Mouse (Mus musculus): Measurements from ENCODE around the gene Nudt14.
A peak's percentile ranks its signal among the peaks of the same experiment; 100 is the strongest.

Gene Nudt14

DNA sequence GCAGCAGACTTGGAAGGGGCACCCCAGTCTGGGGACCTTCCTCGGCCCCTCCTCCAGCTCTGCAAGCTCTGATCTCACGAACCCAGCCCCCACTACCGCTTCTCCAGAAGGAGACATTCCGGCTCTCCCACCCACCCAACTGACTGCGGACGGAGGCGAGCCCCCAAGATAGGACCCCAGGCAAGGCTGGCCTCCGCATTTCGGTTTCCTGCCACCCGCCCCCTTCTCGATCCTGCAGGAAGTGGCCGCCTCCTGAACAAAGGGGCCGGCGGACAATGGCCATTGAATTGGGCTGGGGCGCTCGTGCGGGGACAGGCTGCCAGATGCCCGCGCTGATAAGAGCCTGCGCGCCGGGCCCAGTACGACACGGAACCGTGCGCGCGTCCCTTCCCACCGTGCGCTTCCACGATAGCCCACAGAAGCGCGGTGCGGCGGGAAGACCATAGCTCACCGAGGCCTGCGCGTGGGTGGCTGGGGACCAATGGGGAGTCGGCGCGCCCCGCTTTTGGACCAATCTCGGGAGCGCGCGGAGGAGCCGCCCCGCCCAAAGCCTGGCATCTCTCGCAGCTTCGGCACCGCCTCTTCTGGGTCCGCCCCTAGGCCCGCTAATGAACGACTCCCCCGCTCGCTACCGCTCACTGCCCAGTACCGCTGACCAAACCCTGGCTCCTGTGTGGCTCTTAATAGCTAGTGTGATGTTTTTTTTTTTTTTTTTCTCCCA lies 8.3 kb upstream of the Nudt14 start:
- peak; percentile 70 for DNase-seq (ENCODE audit: low read depth, low spot score)

DNA sequence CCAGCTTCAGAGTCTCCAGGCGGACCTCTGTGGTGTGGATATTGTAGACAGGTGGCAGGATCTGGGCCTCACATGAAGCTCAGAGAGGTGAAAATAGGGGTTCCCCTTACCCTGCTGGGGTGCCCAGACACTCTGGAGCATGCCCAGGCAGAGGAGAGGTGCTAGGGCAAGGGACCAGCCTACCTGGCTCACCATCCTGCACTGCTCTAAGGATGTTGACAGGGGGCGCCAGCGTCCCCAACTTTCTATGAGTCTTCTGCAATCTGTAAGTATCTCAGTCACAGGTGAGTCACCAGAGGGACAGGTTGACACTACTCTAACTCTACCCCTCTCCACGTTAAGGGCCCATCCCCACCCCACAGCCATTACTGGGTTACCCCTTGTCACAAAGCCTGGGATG lies 5.4 kb upstream of the Nudt14 start:
- DNase-seq (ENCODE audit: low read depth, low spot score), result peak; percentile 72

DNA sequence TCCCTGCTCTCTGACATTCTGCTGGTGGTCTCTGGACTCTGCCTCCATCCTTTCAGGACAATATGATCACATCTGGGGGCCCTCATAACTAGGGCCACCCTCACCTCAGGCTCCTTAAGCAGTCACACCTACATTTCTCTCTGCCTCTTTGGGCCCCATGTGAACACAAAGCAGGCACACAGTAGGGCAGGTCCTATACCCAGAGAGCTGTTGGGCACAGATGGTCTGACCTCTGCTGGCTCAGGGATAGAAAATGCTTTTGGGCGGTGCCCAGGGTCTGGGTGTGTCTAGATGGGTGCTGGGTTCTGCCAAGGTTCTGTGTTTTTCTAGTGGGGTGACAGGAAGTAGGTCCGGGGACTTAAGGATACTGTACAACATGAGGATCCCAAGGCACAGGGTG lies 1.7 kb upstream of the Nudt14 start:
- no peak for DNase-seq (ENCODE audit: low read depth, low spot score)

DNA sequence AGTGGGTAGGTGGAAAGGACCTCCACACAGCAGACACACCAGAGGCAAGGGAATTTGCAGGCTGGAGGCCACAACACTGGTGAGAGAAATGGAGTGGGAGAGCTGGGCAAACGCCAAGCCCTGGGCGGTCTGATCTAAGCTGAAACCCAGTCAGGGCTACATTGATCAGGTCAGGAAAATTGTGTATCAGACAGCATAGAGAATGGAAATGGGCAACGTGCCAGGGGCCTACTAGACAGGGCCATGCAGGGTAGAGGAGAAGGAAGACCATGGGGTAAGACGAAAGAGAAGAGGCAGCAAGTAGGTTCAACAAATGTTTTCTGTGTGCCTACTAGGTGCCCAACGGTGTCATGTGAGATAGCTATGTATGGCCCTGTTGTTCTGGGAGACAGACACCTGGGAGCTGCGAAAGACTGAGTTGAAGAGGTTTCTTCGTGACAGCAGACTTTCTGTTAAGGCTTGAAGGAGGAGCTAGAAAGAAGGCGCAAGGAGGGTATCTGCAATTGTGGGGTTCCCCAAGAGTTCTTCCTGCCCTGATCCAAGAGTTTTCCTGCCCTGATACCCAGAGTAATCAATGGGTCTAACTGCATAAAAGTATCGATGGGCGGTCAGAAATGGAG lies 658 bp downstream of the Nudt14 start:
- DNase-seq (ENCODE audit: low read depth, low spot score), result no peak

DNA sequence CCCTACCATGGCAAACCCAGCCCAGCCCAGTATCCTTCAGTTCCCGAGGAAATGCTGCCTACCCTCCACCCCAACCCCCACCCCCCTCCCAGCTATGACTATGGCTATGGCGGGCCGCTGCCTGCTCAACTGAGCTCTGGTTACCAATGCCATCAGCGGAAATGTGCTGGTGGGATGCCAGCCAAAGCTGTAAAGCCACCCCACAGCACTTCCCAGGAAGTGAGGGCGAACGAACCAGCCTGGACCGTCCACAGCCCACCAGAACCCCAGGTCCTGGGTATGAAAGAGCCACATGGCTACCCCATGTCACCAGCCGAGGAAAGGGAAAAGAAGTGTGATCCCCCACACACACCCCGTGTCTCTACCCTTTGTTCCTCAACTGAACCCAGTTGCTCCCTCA lies 1.2 kb downstream of the Nudt14 start:
- no peak for DNase-seq (ENCODE audit: low read depth, low spot score)

DNA sequence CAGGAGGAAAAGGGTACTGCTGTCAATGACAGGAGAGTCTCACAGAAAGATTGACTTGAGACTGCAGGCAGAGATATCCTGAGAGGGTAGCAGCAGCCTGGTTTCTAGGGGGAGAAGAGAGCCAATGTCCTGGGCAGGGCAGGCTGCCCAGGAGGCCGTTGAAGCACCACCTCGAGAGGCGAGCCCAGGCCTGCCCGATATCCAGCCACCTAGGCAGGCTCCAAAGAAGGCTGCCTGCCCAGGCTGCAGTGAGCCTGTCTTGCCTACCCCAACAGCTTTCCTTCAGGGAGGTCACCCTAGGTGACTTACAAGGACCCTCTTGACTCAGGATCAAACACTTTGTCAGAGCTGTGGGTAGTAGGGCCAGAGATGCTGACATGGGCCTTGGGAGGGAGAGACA lies 1.7 kb downstream of the Nudt14 start:
- no peak for DNase-seq (ENCODE audit: low read depth, low spot score)

DNA sequence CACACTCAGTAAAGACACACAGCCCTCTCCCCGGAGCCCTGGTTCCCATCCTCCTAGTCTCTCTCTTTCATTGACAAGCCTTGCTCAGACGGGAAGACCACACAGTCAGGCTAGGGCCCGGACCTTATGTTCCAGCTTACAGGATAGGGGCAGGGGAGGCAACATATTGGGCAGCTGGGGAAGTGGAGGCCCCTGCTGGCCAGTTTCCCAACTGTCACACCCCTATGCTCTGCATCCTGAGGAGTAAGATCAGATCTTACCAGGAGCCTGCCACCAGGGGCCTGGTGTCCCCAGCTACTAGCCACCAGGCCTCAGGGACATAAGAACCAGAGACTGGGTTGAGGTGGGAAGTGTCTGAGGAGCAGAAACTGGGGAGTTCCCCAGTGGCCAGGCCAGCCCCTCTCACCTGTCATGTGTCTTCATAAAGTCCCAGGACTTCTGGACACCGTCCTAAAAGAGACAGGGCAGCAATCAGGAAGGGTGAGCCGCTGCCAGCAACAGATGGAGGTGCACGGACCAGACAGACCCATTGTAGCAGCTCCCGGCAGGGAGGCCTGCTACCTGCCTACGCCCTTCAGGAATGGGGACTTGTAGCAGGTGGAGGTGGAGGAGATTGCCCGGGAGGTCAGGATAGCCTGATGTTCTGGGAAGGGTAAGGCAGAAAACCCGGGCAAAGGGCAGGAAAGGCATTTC lies 2.9 kb downstream of the Nudt14 start:
- no peak for DNase-seq (ENCODE audit: low read depth, low spot score)

DNA sequence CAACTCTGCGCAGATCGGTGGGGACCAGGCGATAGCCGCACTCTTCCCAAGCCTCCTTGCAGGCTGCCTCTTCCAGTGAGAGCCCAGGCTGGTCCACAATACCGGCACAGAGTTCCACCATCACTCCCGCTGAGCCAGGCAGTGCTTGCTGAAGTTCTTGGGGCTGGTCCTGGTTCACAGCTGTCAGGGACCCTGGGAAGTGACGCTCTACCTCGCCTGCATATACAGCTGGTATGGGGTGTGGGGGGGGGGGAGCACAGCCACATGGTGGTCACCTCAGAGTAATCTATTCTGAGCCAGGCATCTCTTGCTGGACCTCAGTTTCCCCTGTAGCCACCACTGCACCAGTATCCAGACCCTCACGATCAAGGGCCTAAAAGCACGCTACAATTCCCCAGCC lies 3.6 kb downstream of the Nudt14 start:
- no peak for DNase-seq (ENCODE audit: low read depth, low spot score)

DNA sequence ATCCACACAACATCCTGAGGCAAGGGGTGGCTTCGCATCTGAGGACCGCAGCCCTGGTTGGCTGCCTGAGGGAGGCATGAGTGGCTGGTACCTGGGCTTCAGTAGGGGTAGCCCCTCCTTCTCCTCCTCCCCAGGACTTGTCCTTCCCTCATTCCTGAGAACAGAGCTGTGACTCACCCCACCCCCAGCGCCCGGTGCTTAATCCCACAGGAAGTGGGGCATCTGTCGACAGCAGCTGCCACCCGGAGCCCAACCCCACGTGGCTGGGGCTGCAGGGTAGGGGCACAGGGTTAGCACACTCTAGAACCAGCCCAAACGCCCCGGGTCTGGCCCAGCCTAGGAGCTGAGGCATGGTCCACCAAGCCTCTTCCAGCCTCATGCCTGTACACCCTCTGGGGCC lies 4.0 kb downstream of the Nudt14 start:
- no peak for DNase-seq (ENCODE audit: low read depth, low spot score)

DNA sequence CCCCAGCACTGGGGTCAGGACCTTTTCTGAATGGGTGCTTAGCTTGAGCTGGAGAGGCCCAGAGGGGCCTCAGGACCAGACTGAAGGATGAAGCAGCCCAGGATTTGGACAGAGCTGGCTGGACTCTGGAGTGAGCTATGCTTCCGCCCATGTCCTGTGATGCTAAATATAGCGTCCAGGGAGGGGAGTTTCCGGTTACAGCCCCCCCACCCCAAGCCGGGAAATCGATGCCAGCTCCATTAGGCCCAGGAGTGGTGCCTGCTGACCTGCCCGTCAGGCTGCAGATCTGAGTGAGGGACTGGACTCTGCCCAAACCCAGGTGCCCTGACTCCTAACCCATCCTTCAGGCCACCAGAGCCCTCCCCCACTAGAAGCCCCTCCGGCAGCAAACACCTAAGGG lies 9.3 kb downstream of the Nudt14 start:
- no peak for DNase-seq (ENCODE audit: low read depth, low spot score)

DNA sequence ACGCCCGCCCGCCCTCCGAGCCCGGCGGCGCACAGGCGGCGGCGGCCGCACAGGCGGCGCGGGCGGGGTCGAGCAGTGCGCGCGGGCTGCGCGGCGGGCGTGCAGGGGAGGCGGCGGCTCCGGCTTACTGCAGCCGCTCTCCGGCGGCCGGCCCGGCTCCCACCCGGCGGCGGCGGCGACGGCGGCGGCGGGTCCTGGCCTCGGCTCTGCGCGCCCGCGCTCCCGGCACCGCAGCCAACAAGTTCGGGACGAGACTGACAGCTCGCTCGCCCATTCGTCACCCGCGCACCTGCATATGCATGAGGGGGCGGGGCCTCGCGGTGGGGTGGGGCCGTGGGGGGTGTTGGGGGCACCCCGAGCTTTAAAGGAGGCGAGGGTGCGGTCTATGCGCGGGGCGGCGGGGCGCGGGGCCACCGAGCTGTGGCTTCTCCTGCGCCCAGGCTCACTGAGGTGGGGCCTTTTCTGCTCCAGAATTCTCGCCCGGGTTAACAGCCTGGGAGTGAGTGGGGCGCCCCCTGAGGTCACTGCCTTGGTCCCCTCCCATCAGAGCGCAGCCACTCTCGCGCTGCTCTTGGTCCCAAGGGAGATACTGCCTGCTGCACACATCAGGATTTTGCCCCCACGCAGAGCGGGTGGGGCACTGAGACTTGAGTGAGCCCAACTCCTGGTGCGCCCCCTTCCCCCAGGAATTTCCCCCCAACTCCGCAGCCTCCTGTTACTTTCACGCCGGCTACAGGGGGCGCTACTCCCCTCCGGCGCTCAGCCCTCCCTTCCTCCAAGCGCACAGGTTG lies 12.2 kb downstream of the Nudt14 start, which contains the start of gene Jag2:
TSS of gene Jag2 (minus strand) at position 215 of the 791 bp plus-strand sequence.
- DNase-seq (ENCODE audit: low read depth, low spot score), result peak; percentile 79

DNA sequence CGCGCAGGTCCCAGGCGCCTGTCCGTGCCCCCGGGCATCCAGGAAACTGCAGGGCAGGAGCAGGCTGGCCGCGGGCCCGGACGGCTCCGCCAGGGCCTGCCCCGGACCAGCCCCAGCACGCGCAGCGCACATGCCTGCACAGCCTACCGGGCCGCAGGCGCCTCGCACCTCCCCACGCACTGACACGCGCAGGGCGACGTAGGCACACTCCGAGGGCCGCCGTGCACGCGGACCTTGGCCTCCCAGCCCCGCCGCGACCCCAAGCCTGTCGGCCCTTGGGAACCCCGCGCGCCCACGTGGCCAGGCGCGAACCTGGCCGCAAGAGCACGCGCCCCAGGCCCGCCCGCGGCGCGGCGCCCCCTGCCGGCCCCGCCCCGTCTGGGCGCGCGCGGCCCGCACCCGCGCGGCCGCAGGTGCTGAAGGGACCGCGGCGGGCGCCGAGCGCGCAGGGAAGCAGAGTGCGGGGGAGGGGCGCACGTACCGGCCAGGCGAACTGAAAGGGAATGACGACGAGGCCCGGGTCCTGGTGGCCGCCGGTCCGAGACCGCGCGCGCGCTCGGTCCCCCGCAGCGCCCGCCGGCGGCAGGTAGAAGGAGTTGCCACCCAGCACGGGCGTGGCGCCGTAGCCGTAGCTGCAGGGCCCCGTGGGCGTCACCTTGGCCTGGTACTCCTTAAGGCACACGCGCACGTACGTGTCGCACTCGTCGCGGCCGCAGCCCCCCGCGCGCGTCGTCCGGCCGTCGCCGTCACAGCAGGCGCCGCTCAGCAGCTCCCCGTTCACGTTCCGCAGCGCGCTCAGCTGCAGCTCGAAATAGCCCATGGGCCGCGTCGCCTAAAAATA lies 13.3 kb downstream of the Nudt14 start:
- DNase-seq (ENCODE audit: low read depth, low spot score), result peak; percentile 75

DNA sequence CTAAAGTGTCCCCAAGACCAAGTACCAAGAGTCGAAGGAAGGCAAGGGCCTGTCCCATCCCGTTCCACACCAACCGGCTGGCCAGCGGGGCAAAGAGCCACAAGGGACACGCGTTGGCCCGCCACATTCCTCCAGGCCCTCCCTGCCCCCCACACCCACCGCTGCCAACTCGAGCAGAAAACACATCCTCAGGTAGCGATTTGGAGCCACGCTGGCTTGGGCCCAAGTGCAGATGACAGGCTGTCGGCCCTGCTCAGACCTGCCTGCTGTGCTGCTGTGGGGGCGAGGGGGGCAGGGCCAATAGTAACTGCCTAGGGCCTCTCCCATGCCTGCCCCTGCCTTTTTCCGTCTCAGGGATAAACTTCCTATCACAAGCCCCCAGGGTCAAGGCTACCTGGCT lies 14.7 kb downstream of the Nudt14 start:
- no peak for DNase-seq (ENCODE audit: low read depth, low spot score)

DNA sequence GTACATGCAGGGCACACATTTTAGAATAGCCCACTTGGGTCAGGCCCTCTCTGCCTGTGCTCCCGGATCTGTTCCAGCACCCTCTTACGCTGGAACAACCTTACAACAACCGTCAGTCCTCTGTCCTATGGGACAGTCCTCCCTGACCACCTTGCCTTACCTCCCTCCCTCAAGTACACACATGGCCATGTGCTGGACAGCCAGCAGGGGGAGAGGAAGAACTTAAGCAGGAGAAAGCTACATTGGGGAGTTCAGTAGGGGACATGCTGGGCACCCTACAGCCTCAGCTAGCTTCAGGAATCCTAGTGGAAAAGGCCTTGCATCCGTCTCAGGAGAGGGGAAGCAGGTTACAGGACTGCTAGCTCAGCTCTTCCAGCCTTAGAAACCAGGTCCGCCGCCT lies 16.0 kb downstream of the Nudt14 start:
- DNase-seq (ENCODE audit: low read depth, low spot score), result no peak

DNA sequence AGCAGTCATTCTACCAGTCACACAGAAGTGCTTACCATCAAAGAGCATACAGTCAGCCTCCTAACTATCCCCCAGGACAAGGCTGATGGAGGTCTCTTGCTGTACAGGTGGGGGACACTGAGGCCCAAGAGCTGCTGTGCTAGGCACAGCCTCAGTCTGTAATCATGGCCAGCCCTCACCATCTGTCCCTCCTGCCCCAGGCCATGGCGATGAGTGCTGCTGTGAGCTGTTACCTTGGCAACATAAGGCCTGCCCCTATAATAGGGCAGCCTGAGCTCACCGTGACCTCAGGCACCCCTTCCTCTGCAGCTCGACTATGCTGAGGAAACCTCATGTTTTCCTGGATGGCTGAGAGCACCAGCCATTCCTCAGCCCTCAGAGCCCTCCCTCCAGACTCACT lies 19.4 kb downstream of the Nudt14 start:
- no peak for DNase-seq (ENCODE audit: low read depth, low spot score)

DNA sequence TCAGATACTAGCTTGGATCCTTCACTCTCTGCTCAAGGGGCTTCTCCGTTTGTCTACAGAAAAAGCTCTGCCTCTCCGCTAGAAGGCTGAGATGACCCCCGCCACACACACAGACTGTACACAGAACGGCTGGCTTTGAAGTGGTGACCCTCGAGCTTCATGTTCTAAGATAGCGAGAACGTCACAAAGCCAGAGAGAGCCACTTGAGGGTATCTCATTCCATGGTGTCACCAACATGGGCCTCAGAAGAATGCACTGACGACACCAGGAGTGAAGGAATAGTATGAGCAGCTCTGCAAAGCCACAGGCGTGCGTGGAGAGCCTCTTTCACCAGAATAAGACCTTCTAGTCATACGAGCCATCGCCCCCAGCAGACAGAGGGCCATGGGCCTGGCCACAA lies 20.4 kb downstream of the Nudt14 start:
- no peak for DNase-seq (ENCODE audit: low read depth, low spot score)

DNA sequence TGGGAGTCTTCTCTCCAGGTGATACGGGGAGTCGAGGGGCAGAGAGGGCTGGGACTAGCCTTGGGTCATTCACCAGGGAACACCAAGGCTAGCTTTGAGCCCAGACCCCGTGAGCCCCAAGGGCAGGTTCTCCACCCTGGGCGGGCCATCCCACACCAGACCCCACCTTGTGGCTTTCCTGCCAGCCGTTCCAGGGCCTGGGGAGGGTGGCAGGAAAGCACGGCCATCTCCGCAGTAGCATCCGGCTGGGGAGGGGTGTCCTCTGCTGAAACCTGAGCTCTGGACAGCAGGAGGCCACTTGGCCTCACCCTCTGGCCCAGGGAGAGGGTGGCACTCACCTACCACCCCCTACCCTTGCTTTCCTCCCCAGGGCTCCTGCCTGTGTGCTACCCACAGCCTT lies 24.0 kb downstream of the Nudt14 start:
- DNase-seq (ENCODE audit: low read depth, low spot score), result no peak

DNA sequence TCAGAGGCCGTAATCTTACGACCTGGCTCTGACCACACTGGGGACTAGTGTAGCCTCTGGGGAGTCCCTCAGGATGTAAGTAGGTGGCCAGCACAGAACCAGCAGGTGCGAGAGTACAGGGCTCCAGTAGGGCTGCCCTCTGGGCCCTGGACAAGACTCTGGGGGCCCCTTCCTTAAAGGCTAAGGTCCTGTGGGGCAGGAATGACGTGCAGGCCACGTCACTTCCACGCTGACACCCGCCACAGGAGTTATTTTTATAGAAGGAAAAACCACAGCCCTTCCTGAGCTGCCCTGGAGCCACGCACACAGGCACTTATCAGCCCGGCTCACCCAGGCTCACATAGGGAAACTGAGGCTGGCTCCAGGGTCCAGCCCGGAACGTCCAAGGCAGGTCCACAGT lies 24.4 kb downstream of the Nudt14 start:
- DNase-seq (ENCODE audit: low read depth, low spot score), result no peak

DNA sequence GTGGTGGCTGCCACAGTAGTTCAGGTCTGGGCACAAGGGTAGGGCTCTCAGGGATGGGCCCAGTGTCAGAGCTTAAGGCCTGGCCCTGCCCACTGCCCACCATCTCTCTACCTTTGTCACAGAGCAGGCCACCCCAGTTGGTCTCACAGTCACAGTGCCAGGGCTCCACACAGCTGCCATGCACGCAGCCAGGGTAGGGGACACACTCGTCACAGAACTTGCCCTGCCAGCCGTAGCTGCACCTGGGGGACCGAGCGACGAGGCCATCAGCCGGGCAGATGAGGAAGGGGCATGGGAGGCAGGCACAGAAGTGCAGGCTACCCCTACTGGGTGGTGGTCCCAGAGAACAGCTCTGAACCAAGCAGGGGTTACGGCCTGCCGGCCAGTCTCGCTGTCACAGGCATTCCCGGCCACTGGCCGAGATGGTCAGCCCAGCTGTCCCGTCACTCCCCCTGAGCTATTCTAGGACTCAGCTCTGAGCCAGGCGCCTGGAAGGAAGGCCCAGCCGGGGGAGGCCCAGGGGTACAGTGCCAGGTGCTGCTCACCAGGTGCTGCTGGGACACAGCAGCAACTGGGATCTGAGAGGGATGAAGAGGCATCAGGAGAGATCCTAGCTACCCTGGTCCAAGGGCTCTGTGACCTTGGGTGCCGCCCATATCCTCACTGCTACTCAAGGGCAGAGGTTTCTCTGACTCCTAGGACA lies 25.1 kb downstream of the Nudt14 start:
- no peak for DNase-seq (ENCODE audit: low read depth, low spot score)

DNA sequence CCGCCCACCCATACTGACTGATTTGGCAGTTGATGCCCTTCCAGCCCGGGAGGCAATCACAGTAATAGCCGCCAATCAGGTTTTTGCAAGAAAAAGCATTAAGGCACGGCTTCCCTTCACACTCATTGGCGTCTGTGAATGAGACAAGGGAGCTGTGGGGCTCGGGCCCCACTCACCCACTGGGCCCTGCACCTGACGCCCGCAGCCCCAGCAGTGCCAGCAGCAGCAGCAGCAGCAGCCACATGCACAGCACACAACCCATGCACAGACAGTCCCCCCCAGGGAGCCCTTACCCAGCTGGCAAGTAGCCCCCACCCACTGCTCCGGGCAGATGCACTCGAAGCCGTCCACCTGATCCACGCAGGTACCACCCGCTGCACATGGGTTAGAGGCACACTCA lies 26.3 kb downstream of the Nudt14 start:
- no peak for DNase-seq (ENCODE audit: low read depth, low spot score)

DNA sequence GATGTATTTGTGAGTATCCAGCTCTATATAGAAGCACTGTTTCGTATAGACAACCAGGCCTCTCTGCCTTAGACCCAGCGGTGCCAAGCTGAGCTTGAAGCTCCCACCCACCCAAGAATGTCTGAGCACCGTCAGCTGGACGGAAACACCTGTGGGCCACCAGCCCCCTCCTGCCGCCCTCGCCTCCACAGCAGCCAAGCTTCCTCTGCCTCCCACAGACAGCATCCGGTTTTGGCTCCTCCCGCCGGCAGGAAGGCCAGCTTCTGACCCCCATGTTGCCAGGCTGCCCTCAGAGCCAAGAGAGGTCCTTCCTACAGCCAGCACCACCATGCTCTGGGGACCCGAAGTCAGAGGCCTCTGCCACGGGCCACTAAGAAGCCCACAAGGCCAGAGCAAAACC lies 27.4 kb downstream of the Nudt14 start:
- DNase-seq (ENCODE audit: low read depth, low spot score), result no peak

All from ZHBTc4 (cell line).